Mouse (Mus musculus) erythroblast, embryonic 14.5 days (primary cell): ENCODE results near the gene Gipc2. TPM values are rescaled to one million over a fixed set of nuclear protein-coding genes. Genes with fewer than 3 reads are reported as not detected.
A peak's percentile ranks its signal among the peaks of the same experiment; 100 is the strongest.

ENCODE experiments used
- H3K27me3 ChIP-seq: 2 replicates; pipeline ENCODE4 v1.6.1; 2012; ENCODE audit warnings: inconsistent platforms; ENCODE audit not compliant: control insufficient read depth
- H3K36me3 ChIP-seq: 2 replicates; pipeline ENCODE4 v1.6.1; 2012; ENCODE audit warnings: mild to moderate bottlenecking, inconsistent platforms; ENCODE audit not compliant: control insufficient read depth
- H3K4me1 ChIP-seq: 2 replicates; pipeline ENCODE4 v1.6.1; 2012; ENCODE audit warnings: inconsistent platforms; ENCODE audit not compliant: control insufficient read depth
- H3K4me3 ChIP-seq: replicated peaks from 2 replicates; pipeline ENCODE3; 2012; ENCODE audit warnings: moderate library complexity, mild to moderate bottlenecking, inconsistent platforms
- H3K9me3 ChIP-seq: 2 replicates; pipeline ENCODE4 v1.6.1; 2012; ENCODE audit warnings: low read length, inconsistent platforms, mixed read lengths; ENCODE audit not compliant: control insufficient read depth
- GATA1 ChIP-seq: IDR thresholded peaks from 2 replicates; pipeline ENCODE4 v1.6.1; 2012; ENCODE audit warnings: low read length, inconsistent platforms, mixed read lengths
- TAL1 ChIP-seq: IDR thresholded peaks from 3 replicates; pipeline ENCODE4 v1.6.1; 2012; ENCODE audit warnings: low read length, inconsistent platforms, mixed read lengths
- polyA plus RNA-seq: library from polyadenylated mRNA; stranded (reverse); fragments of >175 nt; gene quantifications from 2 replicates; pipeline ENCODE4 v1.2.3, GENCODE M21; 2012

Gene Gipc2
- polyA plus RNA-seq, 1 experiment = not detected

DNA sequence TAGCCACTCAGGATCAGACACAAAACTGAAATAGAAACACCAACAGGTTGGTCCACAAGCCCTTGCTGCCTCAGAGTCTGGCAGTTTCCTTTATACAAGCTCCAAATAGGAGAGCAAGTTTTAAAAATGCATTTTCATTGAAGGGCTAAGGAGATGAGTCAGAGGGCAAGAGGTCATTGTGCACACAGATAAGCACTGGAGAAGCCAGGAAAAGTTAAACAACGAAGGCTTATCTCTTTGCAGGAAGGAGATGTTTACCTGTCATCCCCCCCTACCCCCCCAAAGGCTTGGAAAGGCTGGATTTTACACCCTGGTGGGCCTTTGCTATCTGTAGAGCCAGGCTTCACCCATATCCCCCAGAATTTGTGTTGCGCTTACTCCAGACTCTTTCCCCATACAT is 5.2 kb upstream of the Gipc2 start:
- TF ChIP-seq GATA1 (no peak), TAL1 (no peak)
- peaks cover 9% of the 10 kb centered on the region for H3K4me1 ChIP-seq
- H3K36me3 ChIP-seq = no peaks in the 10 kb centered on the region
- H3K27me3 ChIP-seq = peaks cover 31% of the 10 kb centered on the region
- H3K4me3 ChIP-seq = no peak overlapping the region
- H3K9me3 ChIP-seq = no peaks in the 10 kb centered on the region

DNA sequence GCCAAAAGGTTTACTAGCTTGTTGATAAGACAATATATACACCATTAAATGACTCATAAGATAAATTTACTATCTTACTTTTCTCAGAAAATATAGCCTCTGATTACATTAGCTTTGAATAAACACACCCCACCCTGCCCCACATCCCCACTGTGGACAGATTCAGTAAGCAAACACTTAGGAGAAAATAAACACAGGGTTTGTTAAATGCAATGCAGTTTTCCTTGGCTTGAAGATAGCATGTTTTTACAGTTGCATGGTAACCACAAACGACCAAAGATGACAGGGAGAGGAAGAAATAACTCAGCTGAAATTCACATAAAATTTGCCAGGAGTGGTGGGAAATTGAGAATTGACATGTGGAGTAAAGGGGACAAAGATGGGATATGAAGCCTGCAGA is 4.4 kb upstream of the Gipc2 start:
- peaks cover 39% of the 10 kb centered on the region for H3K27me3 ChIP-seq
- H3K9me3 ChIP-seq = peaks cover 5% of the 10 kb centered on the region; the same call in 1 of the 2 replicates
- H3K36me3 ChIP-seq = no peaks in the 10 kb centered on the region
- peaks cover 16% of the 10 kb centered on the region for H3K4me1 ChIP-seq
- no peak overlapping the region for H3K4me3 ChIP-seq
- no peak for TF ChIP-seq TAL1
- TF ChIP-seq GATA1 = no peak

DNA sequence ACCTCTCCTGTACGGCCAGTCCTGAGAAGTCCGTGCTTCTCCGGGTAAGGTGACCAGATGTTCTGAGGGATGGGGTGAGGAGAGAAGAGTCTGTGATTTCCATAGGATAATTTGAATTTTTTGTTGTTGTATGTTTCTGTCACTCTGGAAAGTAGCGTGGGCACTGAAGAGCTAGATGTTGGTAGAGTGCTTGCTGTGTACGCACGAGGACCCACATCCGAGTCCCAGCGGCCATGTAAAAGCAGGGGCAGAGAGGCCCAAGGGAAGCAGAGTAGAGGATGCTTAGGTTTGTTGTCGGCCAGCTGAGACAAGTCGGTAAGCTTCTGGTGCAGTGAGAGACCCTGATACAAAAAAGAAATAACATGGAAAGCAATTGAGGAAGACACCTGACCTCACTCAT is 2.0 kb upstream of the Gipc2 start:
- Histone ChIP-seq H3K36me3 (no peaks in the 10 kb centered on the region), H3K4me3 (no peak overlapping the region), H3K9me3 (peaks cover 7% of the 10 kb centered on the region; the same call in 1 of the 2 replicates), H3K27me3 (peaks cover 61% of the 10 kb centered on the region), H3K4me1 (peaks cover 17% of the 10 kb centered on the region)
- TF ChIP-seq TAL1 (no peak), GATA1 (no peak)

DNA sequence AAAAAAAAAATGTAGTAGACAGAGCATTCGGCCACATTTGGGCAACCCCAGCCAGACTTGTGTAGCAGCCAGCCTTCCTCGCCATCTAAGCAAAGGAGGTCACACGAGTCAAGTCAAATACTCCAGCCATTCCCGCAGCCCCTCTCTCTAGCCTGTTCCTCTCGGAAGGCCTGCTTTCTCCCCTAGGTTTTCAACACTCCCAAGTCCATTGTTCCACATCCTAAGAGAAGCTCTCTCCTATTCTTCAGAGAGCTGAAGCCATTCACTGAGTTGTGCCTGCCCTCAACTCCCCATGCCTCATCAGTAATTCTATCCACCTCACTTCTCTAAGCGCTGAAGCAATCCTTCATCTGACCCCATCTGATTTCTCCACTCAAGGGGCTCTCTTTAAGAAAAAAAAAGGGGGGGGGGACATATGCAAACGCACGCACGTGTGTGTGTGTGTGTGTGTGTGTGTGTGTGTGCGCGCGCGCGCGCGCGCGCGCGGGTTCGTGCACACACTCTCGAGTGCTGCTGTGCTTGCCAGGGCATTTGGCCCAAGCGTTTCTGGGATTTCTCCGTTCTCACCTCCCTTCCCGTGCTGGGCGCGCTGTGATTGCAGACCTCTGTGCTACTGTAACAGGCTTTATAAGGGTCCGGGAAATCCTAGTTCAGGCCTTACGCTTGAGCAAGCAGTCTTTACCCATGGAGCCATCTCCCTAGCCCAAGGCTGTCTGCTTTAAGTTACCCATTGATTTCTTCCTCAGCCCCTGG is 845 bp upstream of the Gipc2 start:
- TF ChIP-seq GATA1 (no peak), TAL1 (no peak)
- H3K36me3 ChIP-seq = no peaks in the 10 kb centered on the region
- peaks cover 17% of the 10 kb centered on the region for H3K4me1 ChIP-seq
- peaks cover 61% of the 10 kb centered on the region for H3K27me3 ChIP-seq
- peaks cover 7% of the 10 kb centered on the region; the same call in 1 of the 2 replicates for H3K9me3 ChIP-seq
- H3K4me3 ChIP-seq = no peak overlapping the region

DNA sequence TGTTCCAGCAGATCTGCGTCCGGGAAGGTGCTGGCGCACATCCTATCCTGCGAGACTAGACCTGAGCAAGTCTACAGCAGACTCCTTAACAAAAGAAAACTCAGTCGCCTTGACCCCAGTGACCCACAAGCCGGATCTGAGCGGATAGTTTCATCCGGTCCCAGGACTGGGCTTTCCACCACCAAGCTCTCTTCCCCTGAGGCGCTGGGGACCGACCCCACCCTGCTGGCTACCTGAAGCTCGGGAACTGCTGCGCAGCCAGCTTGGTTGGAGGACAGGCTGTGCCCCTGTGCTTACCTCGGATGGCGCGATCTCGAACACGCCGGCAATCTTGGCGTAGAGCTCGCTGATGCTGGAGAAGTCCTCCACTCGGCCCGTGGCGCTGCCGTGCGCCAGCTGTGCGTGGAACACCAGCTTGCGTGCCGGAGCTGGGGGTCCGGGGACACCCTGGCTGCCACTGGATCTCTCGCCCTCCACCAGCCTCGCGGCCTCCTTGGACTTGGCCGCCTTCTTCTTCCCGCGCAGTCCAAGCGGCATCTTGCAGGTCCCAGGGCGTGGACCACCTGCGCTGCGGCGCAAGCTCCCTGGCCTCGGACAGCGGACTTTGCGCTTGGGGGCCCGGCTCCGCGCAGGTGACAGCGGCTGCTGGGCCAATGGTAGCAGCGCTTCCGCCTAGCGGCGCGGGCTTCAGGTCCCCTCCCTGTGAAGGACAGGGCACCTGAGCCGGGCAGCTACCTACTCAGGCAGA is 505 bp downstream of the Gipc2 start:
- H3K4me3 ChIP-seq = peak overlapping the region; percentile 57
- H3K27me3 ChIP-seq = peaks cover 61% of the 10 kb centered on the region
- no peaks in the 10 kb centered on the region for H3K36me3 ChIP-seq
- peaks cover 7% of the 10 kb centered on the region; the same call in 1 of the 2 replicates for H3K9me3 ChIP-seq
- peaks cover 19% of the 10 kb centered on the region for H3K4me1 ChIP-seq
- TF ChIP-seq TAL1 = no peak
- TF ChIP-seq GATA1 = no peak

- Histone ChIP-seq H3K27me3 (peaks cover 61% of the 10 kb centered on the region), H3K4me1 (peaks cover 24% of the 10 kb centered on the region), H3K36me3 (no peaks in the 10 kb centered on the region), H3K9me3 (peaks cover 7% of the 10 kb centered on the region; the same call in 1 of the 2 replicates), H3K4me3 (peak overlapping the region; percentile 57)
- no peak for TF ChIP-seq GATA1
- no peak for TF ChIP-seq TAL1
These were observed 1.0 kb downstream of the Gipc2 start for GRCm38 (mm10) chr3:152165014-152165350.

- Histone ChIP-seq H3K27me3 (peaks cover 52% of the 10 kb centered on the region), H3K4me1 (peaks cover 30% of the 10 kb centered on the region), H3K4me3 (no peak overlapping the region), H3K9me3 (peaks cover 7% of the 10 kb centered on the region; the same call in 1 of the 2 replicates), H3K36me3 (no peaks in the 10 kb centered on the region)
- TF ChIP-seq TAL1 (no peak), GATA1 (no peak)
These were observed 2.7 kb downstream of the Gipc2 start for GRCm38 (mm10) chr3:152163320-152163719.

GRCm38 (mm10) chr3:152160607-152161006 is 5.4 kb downstream of the Gipc2 start:
- peaks cover 27% of the 10 kb centered on the region for H3K4me1 ChIP-seq

GRCm38 (mm10) chr3:152159321-152159720 is 6.7 kb downstream of the Gipc2 start:
- no peaks in the 10 kb centered on the region for H3K9me3 ChIP-seq
- peaks cover 17% of the 10 kb centered on the region for H3K27me3 ChIP-seq
- no peaks in the 10 kb centered on the region for H3K36me3 ChIP-seq
- H3K4me1 ChIP-seq = peaks cover 34% of the 10 kb centered on the region
- H3K4me3 ChIP-seq = no peak overlapping the region
- TF ChIP-seq TAL1 (no peak), GATA1 (no peak)

More at GRCm38 (mm10) chr3:152160607-152161006, 5.4 kb downstream of the Gipc2 start:
- Histone ChIP-seq H3K4me3 (no peak overlapping the region), H3K9me3 (peaks cover 4% of the 10 kb centered on the region; the same call in 1 of the 2 replicates), H3K27me3 (peaks cover 26% of the 10 kb centered on the region), H3K36me3 (no peaks in the 10 kb centered on the region)
- no peak for TF ChIP-seq TAL1
- TF ChIP-seq GATA1 = no peak
